Mouse (Mus musculus): ENCODE measurements around the gene Ucn2.

DNA sequence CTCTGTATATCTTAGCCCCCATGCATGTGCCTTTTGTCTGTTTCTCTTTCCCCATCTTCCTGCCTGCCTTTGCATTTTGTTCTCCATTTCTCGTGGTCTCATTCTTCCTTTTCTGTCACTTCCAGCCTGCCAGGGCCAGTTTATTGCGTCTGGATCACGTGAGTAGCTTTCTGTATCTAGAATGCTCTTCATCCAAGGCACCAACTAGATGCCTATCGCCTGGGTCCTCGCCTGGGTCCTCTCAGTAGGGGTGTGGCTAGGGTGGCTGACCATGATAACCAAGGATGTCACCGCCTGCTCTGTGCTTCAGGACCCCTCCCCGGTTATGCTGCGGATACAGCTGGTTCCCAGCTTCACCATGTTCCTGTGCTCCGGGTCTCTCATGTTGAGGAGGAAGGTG lies 2.6 kb upstream of the Ucn2 start:
- no peak for TF ChIP-seq CTCF (IDR thresholded peaks at IDR 0.05; ENCODE audit: low read depth, low read length)
- no peak for TF ChIP-seq POLR2A (IDR thresholded peaks at IDR 0.05; ENCODE audit: insufficient read depth, low read length)

All from ES-Bruce4 (cell line).